Mouse (Mus musculus): ENCODE data around the gene Olfr1367. TPM values are rescaled to one million over a fixed set of nuclear protein-coding genes. Genes with fewer than 3 reads are reported as not detected.
A peak's percentile ranks its signal among the peaks of the same experiment; 100 is the strongest.

Olfr1367 gene
- polyA plus RNA-seq (2015; fragmentation: Nextera tagmentation; extraction: Ambion mirVana), result not detected in 2 replicates

GRCm38 (mm10) chr13:21346610-21347009 is at the start of gene Olfr1367:
Olfr1367 (plus strand) TSS chr13:21346910.
- Histone ChIP-seq H3K36me3 (no peaks in the 10 kb centered on the region), H3K9me3 (no peaks in the 10 kb centered on the region), H3K27ac (no peak within 1 kb of the TSS), H3K27me3 (no peaks in the 10 kb centered on the region), H3K4me3 (no peak within 1 kb of the TSS), H3K4me2 (no peak within 1 kb of the TSS), H3K9ac (no peak within 1 kb of the TSS), H3K4me1 (no peaks in the 10 kb centered on the region)
- WGBS, result 97% methylated on average over 1 of the region's 1 CpGs
- no peak for ATAC-seq (ENCODE audit: insufficient number of reproducible peaks, low FRiP score, low TSS enrichment, low read depth)

- 33% methylated on average over 3 of the region's 3 CpGs for WGBS
- Histone ChIP-seq H3K27me3 (no peaks in the 10 kb centered on the region), H3K36me3 (no peaks in the 10 kb centered on the region), H3K27ac (no peak overlapping the region), H3K4me3 (no peak overlapping the region), H3K9me3 (no peaks in the 10 kb centered on the region), H3K4me2 (no peak overlapping the region), H3K9ac (no peak overlapping the region), H3K4me1 (no peaks in the 10 kb centered on the region)
- no peak for ATAC-seq (ENCODE audit: insufficient number of reproducible peaks, low FRiP score, low TSS enrichment, low read depth)
Observed at GRCm38 (mm10) chr13:21298557-21298956, 48.2 kb upstream of the Olfr1367 start.

DNA sequence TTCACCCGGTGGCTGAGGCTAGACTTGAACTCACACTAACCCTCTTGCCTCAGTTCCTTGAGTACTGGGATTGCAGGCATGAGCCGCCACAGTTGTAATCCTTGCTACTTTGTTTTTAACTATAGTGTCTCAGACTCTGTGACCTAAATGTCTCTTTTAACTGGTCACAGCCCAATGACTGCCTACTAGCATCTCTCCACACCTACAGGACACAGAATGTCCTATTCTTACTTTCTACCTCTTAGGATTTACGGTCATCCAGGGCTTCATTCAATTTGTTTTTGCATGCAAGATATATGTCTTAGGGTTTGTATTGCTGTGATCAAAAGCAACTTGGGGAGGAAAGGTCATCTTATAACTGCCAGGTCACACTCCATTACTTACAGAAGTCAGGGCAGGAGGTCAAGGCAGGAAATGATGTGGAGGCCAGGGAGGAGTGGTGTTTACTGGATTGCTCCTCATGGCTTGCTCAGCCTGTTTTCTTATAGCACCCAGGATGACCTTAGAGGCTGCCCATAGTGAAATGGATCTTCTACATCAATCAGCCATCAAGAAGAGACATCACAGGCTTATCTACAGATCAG is 42.1 kb upstream of the Olfr1367 start:
- no peak overlapping the region for H3K9ac ChIP-seq
- WGBS, result 41% methylated on average over 3 of the region's 3 CpGs
- no peak for ATAC-seq (ENCODE audit: insufficient number of reproducible peaks, low FRiP score, low TSS enrichment, low read depth)

DNA sequence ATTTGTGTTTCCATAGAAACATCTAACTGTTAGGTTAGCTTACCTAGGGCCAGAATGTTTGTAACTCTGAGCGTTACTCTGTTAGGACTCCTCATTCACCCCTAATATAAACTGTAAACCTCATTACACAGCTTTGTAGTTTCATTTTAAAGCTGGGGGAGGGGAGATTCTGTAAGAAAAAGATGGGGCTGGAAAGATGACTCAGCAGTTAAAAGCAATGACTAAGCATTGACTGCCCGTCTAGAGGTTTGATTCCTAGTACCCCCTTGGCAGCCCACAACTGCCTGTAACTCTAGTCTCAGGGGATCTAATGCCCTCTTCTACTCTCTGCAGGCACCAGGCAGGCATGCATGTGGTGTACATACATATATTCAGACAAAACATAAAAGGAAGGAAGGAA is 36.9 kb upstream of the Olfr1367 start:
- no peak overlapping the region for H3K27ac ChIP-seq
- H3K4me2 ChIP-seq, result no peak overlapping the region
- H3K9me3 ChIP-seq, result no peaks in the 10 kb centered on the region
- no peaks in the 10 kb centered on the region for H3K4me1 ChIP-seq
- ATAC-seq (ENCODE audit: insufficient number of reproducible peaks, low FRiP score, low TSS enrichment, low read depth), result no peak
- WGBS, result 49% methylated on average over 2 of the region's 2 CpGs
- H3K36me3 ChIP-seq, result no peaks in the 10 kb centered on the region
- H3K4me3 ChIP-seq, result no peak overlapping the region
- no peaks in the 10 kb centered on the region for H3K27me3 ChIP-seq
- no peak overlapping the region for H3K9ac ChIP-seq

More for the DNA sequence above, 42.1 kb upstream of the Olfr1367 start:
- Histone ChIP-seq H3K4me1 (no peaks in the 10 kb centered on the region), H3K27ac (no peak overlapping the region), H3K36me3 (no peaks in the 10 kb centered on the region), H3K4me2 (no peak overlapping the region), H3K27me3 (no peaks in the 10 kb centered on the region), H3K4me3 (no peak overlapping the region), H3K9me3 (no peaks in the 10 kb centered on the region)

DNA sequence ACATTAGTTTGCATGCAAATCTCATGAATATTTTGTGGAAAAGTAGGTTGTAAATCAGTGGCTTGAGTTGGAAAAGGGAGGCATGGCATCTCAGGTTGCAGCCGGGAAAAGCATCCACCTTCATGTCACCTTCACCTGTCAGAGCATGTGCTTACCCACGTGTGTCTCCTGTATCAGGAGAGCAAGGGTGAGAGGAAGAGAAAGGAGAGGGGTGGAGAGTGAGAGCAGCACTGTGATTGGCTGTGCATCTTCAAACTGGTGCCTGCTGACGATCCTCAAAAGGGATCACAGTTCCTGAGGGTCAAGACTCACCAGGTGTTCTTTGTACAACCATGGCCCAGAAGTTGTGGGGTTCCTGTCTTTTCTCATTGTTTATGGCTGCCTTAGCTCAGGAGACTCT is 34.8 kb upstream of the Olfr1367 start, which contains the start of gene Gpx6:
Gene Gpx6 (plus strand): TSS at position 200 of the 400 bp plus-strand sequence.
- no peak for ATAC-seq (ENCODE audit: insufficient number of reproducible peaks, low FRiP score, low TSS enrichment, low read depth)
- Histone ChIP-seq H3K4me3 (no peak within 1 kb of the TSS), H3K4me1 (no peaks in the 10 kb centered on the region), H3K9me3 (no peaks in the 10 kb centered on the region), H3K27ac (no peak within 1 kb of the TSS), H3K27me3 (no peaks in the 10 kb centered on the region), H3K9ac (no peak within 1 kb of the TSS), H3K4me2 (no peak within 1 kb of the TSS), H3K36me3 (no peaks in the 10 kb centered on the region)
- WGBS, result 19% methylated on average over 3 of the region's 3 CpGs

- no peak for ATAC-seq (ENCODE audit: insufficient number of reproducible peaks, low FRiP score, low TSS enrichment, low read depth)
- no peaks in the 10 kb centered on the region for H3K4me1 ChIP-seq
- H3K36me3 ChIP-seq, result no peaks in the 10 kb centered on the region
- H3K4me2 ChIP-seq, result no peak overlapping the region
- H3K9ac ChIP-seq, result no peak overlapping the region
- no peak overlapping the region for H3K4me3 ChIP-seq
- WGBS, result 41% methylated on average over 3 of the region's 5 CpGs
- H3K27ac ChIP-seq, result no peak overlapping the region
- H3K9me3 ChIP-seq, result no peaks in the 10 kb centered on the region
- H3K27me3 ChIP-seq, result no peaks in the 10 kb centered on the region
Observed at GRCm38 (mm10) chr13:21312854-21313253, 33.9 kb upstream of the Olfr1367 start.

DNA sequence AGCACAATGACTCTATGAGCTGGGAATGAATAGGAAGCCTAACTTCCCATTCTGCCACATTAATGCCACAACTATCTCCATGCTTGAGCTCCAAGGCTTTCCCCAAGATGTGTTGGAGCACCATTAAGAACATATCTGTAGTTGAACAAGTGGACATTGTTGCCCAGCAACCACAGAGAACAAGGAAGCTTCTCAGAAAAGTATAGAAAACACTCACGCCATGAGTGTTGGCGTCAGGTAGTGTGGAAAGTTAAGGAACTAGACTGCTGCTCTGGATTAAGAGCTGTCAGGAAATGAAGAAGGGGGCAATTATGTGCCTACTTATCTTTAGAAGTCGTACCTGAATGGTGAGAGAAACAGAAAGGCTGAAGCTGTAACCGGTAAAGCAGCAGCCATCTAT is 32.8 kb upstream of the Olfr1367 start:
- no peaks in the 10 kb centered on the region for H3K27me3 ChIP-seq
- H3K36me3 ChIP-seq, result no peaks in the 10 kb centered on the region
- H3K27ac ChIP-seq, result no peak overlapping the region
- no peak for ATAC-seq (ENCODE audit: insufficient number of reproducible peaks, low FRiP score, low TSS enrichment, low read depth)
- H3K4me3 ChIP-seq, result no peak overlapping the region
- 82% methylated on average over 4 of the region's 4 CpGs for WGBS
- no peak overlapping the region for H3K9ac ChIP-seq
- H3K9me3 ChIP-seq, result no peaks in the 10 kb centered on the region
- no peak overlapping the region for H3K4me2 ChIP-seq
- H3K4me1 ChIP-seq, result no peaks in the 10 kb centered on the region

DNA sequence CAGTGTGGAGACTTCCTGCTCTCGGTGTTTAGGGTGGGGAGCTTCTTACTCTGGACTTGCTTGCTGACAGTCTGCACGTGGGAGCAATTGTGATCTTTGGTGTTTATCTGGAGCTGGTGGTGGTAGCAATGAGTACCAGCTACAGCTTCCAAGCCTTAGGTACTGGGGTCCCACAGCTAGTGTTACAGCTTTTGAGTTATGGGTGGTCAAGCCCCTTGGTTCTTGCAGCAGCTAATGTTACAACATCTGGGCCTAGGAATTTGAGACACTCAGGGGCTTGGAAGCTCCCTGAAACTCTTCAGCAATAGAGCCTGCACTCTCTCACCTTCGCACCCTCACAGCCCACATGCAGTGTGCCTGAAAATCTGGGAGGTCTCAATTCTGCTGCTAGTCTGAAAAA is 26.4 kb upstream of the Olfr1367 start:
- 44% methylated on average over 3 of the region's 3 CpGs for WGBS
- H3K27me3 ChIP-seq, result 0 out of 2 replicates have a peak, but pooled peaks cover 4% of the 10 kb centered on the region
- H3K4me2 ChIP-seq, result no peak overlapping the region
- no peak overlapping the region for H3K9ac ChIP-seq
- no peaks in the 10 kb centered on the region for H3K36me3 ChIP-seq
- H3K9me3 ChIP-seq, result no peaks in the 10 kb centered on the region
- no peak overlapping the region for H3K27ac ChIP-seq
- no peak for ATAC-seq (ENCODE audit: insufficient number of reproducible peaks, low FRiP score, low TSS enrichment, low read depth)
- H3K4me3 ChIP-seq, result no peak overlapping the region
- H3K4me1 ChIP-seq, result 0 out of 2 replicates have a peak, but pooled peaks cover 2% of the 10 kb centered on the region

DNA sequence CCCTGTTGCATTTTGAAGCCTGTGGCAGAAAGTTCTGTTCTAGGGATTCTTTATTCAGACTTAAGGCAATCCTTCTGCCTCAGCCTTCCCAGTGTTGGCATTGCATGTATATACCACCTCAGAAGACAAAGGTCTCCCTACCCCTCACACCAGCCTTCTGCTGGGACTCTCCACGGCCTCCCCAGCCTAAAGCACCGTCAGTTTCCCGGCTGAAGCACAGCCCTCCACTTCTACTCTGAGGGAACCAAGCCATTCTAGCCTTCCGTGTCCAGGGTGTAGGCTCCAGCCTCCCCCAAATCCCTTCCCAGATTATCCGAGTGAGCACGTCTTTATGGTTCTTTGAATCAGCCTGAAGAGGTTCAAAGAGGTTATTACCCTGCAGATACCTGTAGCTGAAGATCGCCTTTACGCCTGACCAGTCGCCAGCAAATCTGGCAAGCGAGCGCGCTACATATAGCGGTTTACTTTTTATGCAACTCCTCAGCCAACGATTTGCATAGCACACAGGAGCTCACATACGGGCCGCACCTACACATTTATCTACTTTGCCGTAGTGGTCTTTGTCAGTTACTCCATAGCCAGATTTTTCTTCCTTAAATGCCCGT is 24.7 kb upstream of the Olfr1367 start:
- no peak overlapping the region for H3K9ac ChIP-seq
- WGBS, result 4% methylated on average over 18 of the region's 18 CpGs

DNA sequence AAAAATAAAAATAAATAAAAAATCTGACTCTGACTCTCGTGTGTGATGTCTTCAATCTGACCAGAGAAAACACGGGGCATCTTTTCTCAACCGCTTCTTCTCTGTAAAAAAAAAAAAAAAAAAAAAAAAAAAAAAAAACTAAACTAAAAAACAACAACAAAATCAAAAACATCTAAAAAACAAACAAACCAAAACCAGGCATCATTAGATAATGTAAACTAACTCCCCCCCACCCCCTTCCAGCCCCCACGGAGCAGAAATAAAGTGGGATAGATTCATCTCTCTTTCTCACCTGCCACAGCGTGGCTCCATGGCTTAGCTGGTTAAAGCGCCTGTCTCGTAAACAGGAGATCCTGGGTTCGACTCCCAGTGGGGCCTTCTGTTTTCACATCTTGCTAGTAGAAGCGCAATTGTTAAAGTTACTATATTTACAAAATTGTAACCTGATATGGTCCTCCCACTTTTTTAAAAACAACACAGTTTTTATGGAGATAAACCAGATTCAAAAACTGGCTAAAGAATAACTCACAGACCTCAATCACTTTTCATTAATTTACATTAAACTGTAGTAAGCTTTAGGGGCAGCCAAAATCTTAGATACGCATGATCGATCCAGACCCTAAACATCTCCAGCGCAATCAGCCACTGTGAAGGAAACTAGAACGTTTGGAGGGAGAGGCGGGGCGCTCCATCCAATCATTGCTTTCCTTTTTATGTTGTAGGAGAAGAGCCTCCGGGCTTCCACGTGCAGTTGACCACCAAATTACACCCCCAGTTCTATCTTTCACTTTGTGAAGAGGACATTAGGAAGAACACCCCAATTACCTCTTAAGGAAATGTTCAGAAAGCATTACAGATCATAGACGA is 24.0 kb upstream of the Olfr1367 start:
- Histone ChIP-seq H3K4me2 (peak overlapping the region; percentile 38), H3K27ac (no peak overlapping the region), H3K27me3 (0 out of 2 replicates have a peak, but pooled peaks cover 4% of the 10 kb centered on the region), H3K4me3 (peak overlapping the region; percentile 24), H3K9ac (no peak overlapping the region), H3K4me1 (0 out of 2 replicates have a peak, but pooled peaks cover 2% of the 10 kb centered on the region), H3K9me3 (no peaks in the 10 kb centered on the region), H3K36me3 (no peaks in the 10 kb centered on the region)
- WGBS, result 15% methylated on average over 18 of the region's 18 CpGs
- ATAC-seq (ENCODE audit: insufficient number of reproducible peaks, low FRiP score, low TSS enrichment, low read depth), result no peak

More for the DNA sequence above, 24.7 kb upstream of the Olfr1367 start:
- H3K4me1 ChIP-seq, result 0 out of 2 replicates have a peak, but pooled peaks cover 2% of the 10 kb centered on the region
- H3K27me3 ChIP-seq, result 0 out of 2 replicates have a peak, but pooled peaks cover 4% of the 10 kb centered on the region
- ATAC-seq (ENCODE audit: insufficient number of reproducible peaks, low FRiP score, low TSS enrichment, low read depth), result no peak
- peak overlapping the region; percentile 38 for H3K4me2 ChIP-seq
- no peaks in the 10 kb centered on the region for H3K36me3 ChIP-seq
- no peak overlapping the region for H3K27ac ChIP-seq
- H3K4me3 ChIP-seq, result peak overlapping the region; percentile 24
- H3K9me3 ChIP-seq, result no peaks in the 10 kb centered on the region

DNA sequence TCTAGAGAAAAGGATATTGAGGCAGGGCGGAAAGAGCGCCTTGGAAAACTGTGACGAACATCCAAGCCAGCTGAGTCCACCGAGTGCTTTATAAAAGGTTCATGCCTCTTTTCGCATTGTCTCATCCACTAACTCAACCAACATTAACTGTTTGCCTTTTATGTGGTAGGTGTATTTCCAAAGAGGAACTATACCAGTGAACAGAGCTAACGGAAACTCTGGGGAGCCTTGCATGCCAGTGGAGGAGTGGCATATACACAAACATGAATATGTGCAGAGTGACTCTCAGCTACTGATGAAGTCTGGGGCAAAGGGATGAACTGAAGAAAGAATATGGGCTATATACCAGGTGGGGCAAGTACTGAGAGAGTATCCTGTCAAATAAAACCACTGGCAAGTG is 23.3 kb upstream of the Olfr1367 start:
- Histone ChIP-seq H3K4me1 (0 out of 2 replicates have a peak, but pooled peaks cover 2% of the 10 kb centered on the region), H3K9me3 (no peaks in the 10 kb centered on the region), H3K36me3 (no peaks in the 10 kb centered on the region), H3K4me3 (no peak overlapping the region), H3K27ac (no peak overlapping the region), H3K9ac (no peak overlapping the region), H3K27me3 (0 out of 2 replicates have a peak, but pooled peaks cover 4% of the 10 kb centered on the region), H3K4me2 (no peak overlapping the region)
- 61% methylated on average over 6 of the region's 6 CpGs for WGBS
- ATAC-seq (ENCODE audit: insufficient number of reproducible peaks, low FRiP score, low TSS enrichment, low read depth), result no peak

Measured in limb, embryonic 15.5 days (tissue).